Mouse (Mus musculus) heart, adult 2 months (tissue): ENCODE measurements around the gene Wfdc17.

Experiments used
- CTCF ChIP-seq: fragments of 200-600 bp; IDR thresholded peaks from 2 replicates; pipeline ENCODE4 v1.8.1; 2022; ENCODE audit warnings: antibody characterized with exemption, mild to moderate bottlenecking, moderate library complexity
- EP300 ChIP-seq: fragments of 200-500 bp; IDR thresholded peaks from 2 replicates; pipeline ENCODE4 v1.6.1; 2011; ENCODE audit warnings: low read depth, low read length, control low read depth; ENCODE audit not compliant: insufficient read depth
- POLR2A ChIP-seq: fragments of 200-500 bp; IDR thresholded peaks from 2 replicates; pipeline ENCODE4 v1.6.1; 2011; ENCODE audit warnings: mild to moderate bottlenecking, low read depth, low read length, control low read depth; ENCODE audit not compliant: insufficient read depth

DNA sequence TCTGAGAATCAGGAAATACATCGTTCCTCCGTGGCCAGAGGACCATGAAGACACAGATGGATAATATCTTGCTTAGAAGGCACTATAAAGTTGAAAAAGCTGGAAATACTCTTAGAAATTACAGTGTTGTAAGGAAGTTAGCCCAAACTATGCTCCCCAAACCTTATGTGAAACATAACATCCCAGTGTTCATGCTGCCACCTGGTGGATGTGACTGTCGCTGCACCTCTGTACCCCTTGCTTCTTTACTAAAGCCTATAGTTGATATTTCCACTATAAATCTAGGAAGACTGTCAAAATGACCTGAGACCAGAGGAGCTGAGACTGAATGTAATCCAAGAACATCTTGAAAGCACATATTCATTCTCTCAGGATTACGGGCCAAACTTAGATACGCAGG lies 35.5 kb downstream of the Wfdc17 start:
- TF ChIP-seq CTCF (peak; percentile 95), POLR2A (no peak), EP300 (0 out of 2 replicates have a peak, but pooled peaks have one; percentile 49)
